Mouse (Mus musculus) embryonic facial prominence, embryonic 11.5 days (tissue): ENCODE data around the gene Rnf144b. TPM values are rescaled to one million over a fixed set of nuclear protein-coding genes. Genes with fewer than 3 reads are reported as not detected.

ENCODE experiments used
- ATAC-seq: fragments of 200-750 bp; cut with Nextera tagmentation; replicated peaks from 2 replicates; pipeline ENCODE4 v1.8.0; 2017; ENCODE audit warnings: low read depth; ENCODE audit not compliant: insufficient number of reproducible peaks, low FRiP score, low TSS enrichment
- DNase-seq: peaks from one replicate; pipeline ENCODE4 v3.0.0-alpha.2; 2015; ENCODE audit warnings: low spot score
- H3K27ac ChIP-seq: fragments of 300-500 bp; sonication (generic); replicated peaks from 2 replicates; pipeline ENCODE4 v1.5.1; 2014; ENCODE audit warnings: mild to moderate bottlenecking, low read depth, low read length, control low read depth
- H3K27me3 ChIP-seq: fragments of 300-500 bp; sonication (generic); 2 replicates; pipeline ENCODE4 v1.6.1; 2014; ENCODE audit warnings: mild to moderate bottlenecking, low read length, moderate library complexity, mixed read lengths; ENCODE audit not compliant: control insufficient read depth, insufficient read depth
- H3K36me3 ChIP-seq: fragments of 300-500 bp; sonication (generic); replicated peaks from 2 replicates; pipeline ENCODE4 v1.6.1; 2014; ENCODE audit warnings: low read depth, mild to moderate bottlenecking, low read length, moderate library complexity, mixed read lengths; ENCODE audit not compliant: control insufficient read depth, insufficient read depth
- H3K4me1 ChIP-seq: fragments of 300-500 bp; sonication (generic); 2 replicates; pipeline ENCODE4 v1.6.1; 2014; ENCODE audit warnings: low read length, mixed read lengths; ENCODE audit not compliant: control insufficient read depth, insufficient read depth
- H3K4me2 ChIP-seq: fragments of 300-500 bp; sonication (generic); 2 replicates; pipeline ENCODE4 v1.6.1; 2014; ENCODE audit warnings: low read depth, mild to moderate bottlenecking, control low read depth, low read length, moderate library complexity
- H3K4me3 ChIP-seq: fragments of 300-500 bp; sonication (generic); 2 replicates; pipeline ENCODE4 v1.5.1; 2014; ENCODE audit warnings: low read depth, low read length, control low read depth
- H3K9ac ChIP-seq: fragments of 300-500 bp; sonication (generic); replicated peaks from 2 replicates; pipeline ENCODE4 v1.6.1; 2014; ENCODE audit warnings: mild to moderate bottlenecking, control low read depth, low read length
- H3K9me3 ChIP-seq: fragments of 300-500 bp; sonication (generic); replicated peaks from 2 replicates; pipeline ENCODE4 v1.6.1; 2016; ENCODE audit warnings: mild to moderate bottlenecking, low read length, inconsistent platforms, mixed read lengths; ENCODE audit not compliant: control insufficient read depth
- WGBS: fragments of 180-500 bp; shearing (Covaris S2); extraction: QIAGEN DNeasy Blood & Tissue Kit; methylation state at CpG from one replicate; pipeline ENCODE4 v1.1.7; 2014; 5-methylcytosine and 5-hydroxymethylcytosine counted together
- polyA plus RNA-seq: library from polyadenylated mRNA; unstranded; fragments of >200 nt; fragmentation: Nextera tagmentation; extraction: Ambion mirVana; gene quantifications from 2 replicates; pipeline ENCODE4 v1.2.1, GENCODE M21; 2014

Gene Rnf144b
- polyA plus RNA-seq, 1 experiment from 2014 or later: 1.5 TPM

- no peak overlapping the region for H3K4me2 ChIP-seq
- WGBS: 77% methylated on average over 9 of the region's 9 CpGs
- no peaks in the 10 kb centered on the region for H3K4me1 ChIP-seq
- ATAC-seq (no peak), DNase-seq (no peak)
- H3K27me3 ChIP-seq: no peaks in the 10 kb centered on the region
- H3K36me3 ChIP-seq: no peaks in the 10 kb centered on the region
- H3K9ac ChIP-seq: no peak overlapping the region
- no peak overlapping the region for H3K27ac ChIP-seq
- no peaks in the 10 kb centered on the region for H3K9me3 ChIP-seq
- no peak overlapping the region for H3K4me3 ChIP-seq
Measured at GRCm38 (mm10) chr13:47225802-47226201, 103.3 kb downstream of the Rnf144b start.

- no peaks in the 10 kb centered on the region for H3K4me1 ChIP-seq
- ATAC-seq: no peak
Measured at GRCm38 (mm10) chr13:47226521-47226920, 104.1 kb downstream of the Rnf144b start.

GRCm38 (mm10) chr13:47228201-47228600 is 105.7 kb downstream of the Rnf144b start:
- WGBS: 95% methylated on average over 8 of the region's 8 CpGs
- no peak overlapping the region for H3K4me2 ChIP-seq
- ATAC-seq (no peak), DNase-seq (no peak)
- no peak overlapping the region for H3K4me3 ChIP-seq
- no peaks in the 10 kb centered on the region for H3K9me3 ChIP-seq
- no peak overlapping the region for H3K9ac ChIP-seq
- H3K27ac ChIP-seq: no peak overlapping the region
- H3K36me3 ChIP-seq: no peaks in the 10 kb centered on the region
- H3K4me1 ChIP-seq: no peaks in the 10 kb centered on the region
- no peaks in the 10 kb centered on the region for H3K27me3 ChIP-seq

More at GRCm38 (mm10) chr13:47226521-47226920, 104.1 kb downstream of the Rnf144b start:
- Histone ChIP-seq H3K27ac (no peak overlapping the region), H3K27me3 (no peaks in the 10 kb centered on the region), H3K4me3 (no peak overlapping the region), H3K9me3 (no peaks in the 10 kb centered on the region), H3K36me3 (no peaks in the 10 kb centered on the region), H3K4me2 (no peak overlapping the region), H3K9ac (no peak overlapping the region)
- DNase-seq: no peak
- 90% methylated on average over 5 of the region's 5 CpGs for WGBS

- no peaks in the 10 kb centered on the region for H3K36me3 ChIP-seq
- H3K4me1 ChIP-seq: no peaks in the 10 kb centered on the region
- H3K9me3 ChIP-seq: no peaks in the 10 kb centered on the region
- DNase-seq (no peak), ATAC-seq (no peak)
- no peaks in the 10 kb centered on the region for H3K27me3 ChIP-seq
- no peak overlapping the region for H3K4me3 ChIP-seq
- WGBS: 93% methylated on average over 12 of the region's 12 CpGs
- no peak overlapping the region for H3K4me2 ChIP-seq
- no peak overlapping the region for H3K27ac ChIP-seq
- H3K9ac ChIP-seq: no peak overlapping the region
Measured at GRCm38 (mm10) chr13:47228626-47229190, 106.3 kb downstream of the Rnf144b start.

GRCm38 (mm10) chr13:47232163-47232562 is 109.7 kb downstream of the Rnf144b start:
- Histone ChIP-seq H3K27ac (no peak overlapping the region), H3K9ac (no peak overlapping the region), H3K4me3 (no peak overlapping the region), H3K4me2 (no peak overlapping the region), H3K27me3 (no peaks in the 10 kb centered on the region), H3K4me1 (no peaks in the 10 kb centered on the region), H3K9me3 (no peaks in the 10 kb centered on the region), H3K36me3 (no peaks in the 10 kb centered on the region)
- 73% methylated on average over 6 of the region's 6 CpGs for WGBS
- ATAC-seq (no peak), DNase-seq (no peak)

- no peak overlapping the region for H3K4me2 ChIP-seq
- no peaks in the 10 kb centered on the region for H3K4me1 ChIP-seq
- H3K4me3 ChIP-seq: no peak overlapping the region
- 89% methylated on average over 8 of the region's 8 CpGs for WGBS
- ATAC-seq: no peak
- no peaks in the 10 kb centered on the region for H3K9me3 ChIP-seq
- no peak overlapping the region for H3K27ac ChIP-seq
- DNase-seq: no peak
- no peak overlapping the region for H3K9ac ChIP-seq
- no peaks in the 10 kb centered on the region for H3K36me3 ChIP-seq
- no peaks in the 10 kb centered on the region for H3K27me3 ChIP-seq
Measured at GRCm38 (mm10) chr13:47237376-47237775, 114.9 kb downstream of the Rnf144b start.

- no peak overlapping the region for H3K4me3 ChIP-seq
- H3K9me3 ChIP-seq: no peaks in the 10 kb centered on the region
- no peak overlapping the region for H3K27ac ChIP-seq
- no peaks in the 10 kb centered on the region for H3K4me1 ChIP-seq
- H3K9ac ChIP-seq: no peak overlapping the region
- no peaks in the 10 kb centered on the region for H3K27me3 ChIP-seq
- ATAC-seq: no peak
- WGBS: 81% methylated on average over 17 of the region's 17 CpGs
- H3K36me3 ChIP-seq: no peaks in the 10 kb centered on the region
- no peak overlapping the region for H3K4me2 ChIP-seq
- DNase-seq: no peak
Measured at GRCm38 (mm10) chr13:47238131-47238530, 115.7 kb downstream of the Rnf144b start.

GRCm38 (mm10) chr13:47243569-47243968 is 121.1 kb downstream of the Rnf144b start:
- H3K9ac ChIP-seq: no peak overlapping the region
- H3K36me3 ChIP-seq: no peaks in the 10 kb centered on the region
- no peaks in the 10 kb centered on the region for H3K9me3 ChIP-seq
- ATAC-seq (no peak), DNase-seq (no peak)
- 86% methylated on average over 6 of the region's 6 CpGs for WGBS
- H3K27me3 ChIP-seq: no peaks in the 10 kb centered on the region
- no peak overlapping the region for H3K4me3 ChIP-seq
- no peak overlapping the region for H3K4me2 ChIP-seq
- H3K4me1 ChIP-seq: no peaks in the 10 kb centered on the region
- H3K27ac ChIP-seq: no peak overlapping the region
